Mouse (Mus musculus) layer of hippocampus, adult 9-10 months (tissue): ENCODE results near the gene Zfp853.

Source experiments
- DNase-seq: peaks from one replicate; pipeline ENCODE4 v3.0.0; 2022; ENCODE audit warnings: low spot score

Zfp853 gene

DNA sequence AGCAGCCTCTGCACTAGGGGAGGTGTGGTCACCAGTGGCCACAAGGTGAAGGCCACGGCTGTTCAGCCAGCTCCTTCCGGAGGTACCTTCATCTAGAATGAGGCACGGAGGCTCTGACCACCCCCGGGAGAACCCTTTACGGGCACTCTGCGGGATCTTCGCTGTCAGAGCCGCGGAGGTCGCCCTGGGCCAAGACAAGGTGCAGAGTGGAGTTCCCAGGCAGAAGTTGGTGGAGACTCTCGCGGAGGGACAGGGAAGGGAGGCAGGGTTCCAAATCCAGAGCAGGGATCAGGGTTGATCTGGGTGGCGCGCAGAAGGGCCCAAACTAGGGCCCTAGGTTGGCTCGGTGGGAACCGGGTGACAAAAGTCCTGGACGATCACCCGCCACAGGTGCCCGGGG, 544 bp downstream of the Zfp853 start:
- DNase-seq = no peak

- no peak for DNase-seq
Observed at GRCm38 (mm10) chr5:143289299-143289698, 4.1 kb downstream of the Zfp853 start.

DNA sequence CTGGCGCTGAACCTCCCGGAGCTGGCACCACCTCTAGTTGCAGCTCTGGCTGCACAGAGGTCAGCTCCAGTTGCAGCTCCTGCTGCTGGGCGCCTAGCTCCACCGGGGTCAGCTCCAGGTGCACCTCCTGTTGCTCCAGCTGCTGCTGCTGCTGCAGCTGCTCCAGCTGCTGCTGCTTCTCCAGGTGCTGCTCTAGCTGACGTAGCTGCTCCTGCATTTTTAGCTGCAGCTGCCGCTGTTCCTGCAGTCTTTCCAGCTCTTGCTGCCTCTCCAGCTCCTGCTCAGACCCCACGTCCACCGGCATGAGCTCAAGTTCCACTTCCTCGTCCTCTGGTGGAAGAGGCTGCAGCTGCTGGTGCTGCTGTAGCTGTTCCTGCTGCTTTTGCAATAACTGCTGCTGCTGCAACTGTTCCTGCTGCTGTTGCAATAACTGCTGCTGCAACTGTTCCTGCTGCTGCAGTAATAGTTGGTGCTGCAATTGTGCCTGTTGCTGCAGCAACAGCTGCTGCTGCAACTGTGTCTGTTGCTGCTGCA, 5.0 kb downstream of the Zfp853 start:
- no peak for DNase-seq

DNA sequence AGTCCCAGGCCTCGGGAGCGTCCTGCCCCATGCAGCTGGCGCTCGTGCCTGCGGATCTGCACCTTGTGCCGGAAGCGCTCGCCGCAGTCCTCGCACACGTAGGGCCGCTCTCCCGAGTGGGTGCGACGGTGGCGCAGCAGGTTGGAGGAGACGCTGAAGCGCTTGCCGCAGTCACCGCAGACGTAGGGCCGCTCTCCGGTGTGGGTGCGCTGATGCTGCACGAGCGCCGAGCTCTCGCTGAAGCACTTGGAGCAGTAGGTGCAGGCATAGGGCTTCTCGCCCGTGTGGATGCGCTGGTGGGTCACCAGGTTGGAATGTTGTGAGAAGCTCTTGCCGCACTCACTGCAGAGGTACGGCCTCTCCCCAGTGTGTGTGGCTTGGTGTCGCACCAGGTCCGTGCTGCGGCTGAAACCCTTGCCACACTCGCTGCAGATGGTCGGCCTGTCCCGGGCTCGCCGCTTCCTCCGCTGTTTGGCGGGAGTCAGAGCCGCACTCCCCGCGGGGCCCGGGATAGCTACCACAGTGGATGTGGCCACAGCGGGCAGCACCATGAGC, 5.6 kb downstream of the Zfp853 start:
- no peak for DNase-seq

GRCm38 (mm10) chr5:143284762-143285161, 8.7 kb downstream of the Zfp853 start:
- no peak for DNase-seq

DNA sequence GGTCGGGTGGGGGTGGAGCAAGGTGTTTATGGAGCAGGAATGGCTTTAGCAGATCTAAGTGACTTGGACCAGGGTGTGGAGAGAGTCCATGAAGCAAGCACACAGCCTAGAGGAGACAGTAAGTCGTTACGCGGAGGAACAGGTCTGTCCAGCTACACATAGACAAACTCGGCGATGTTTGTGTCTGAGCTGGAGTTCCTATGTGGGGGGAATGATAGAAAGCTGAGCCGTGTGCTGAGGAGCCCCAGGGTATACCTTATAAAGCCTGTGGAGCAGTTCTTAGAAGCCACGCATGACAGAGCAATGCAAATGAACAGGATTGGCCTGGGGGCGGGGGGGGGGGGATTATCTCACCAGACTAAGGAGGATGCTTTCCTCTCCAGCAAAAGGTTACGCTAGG, 14.2 kb downstream of the Zfp853 start:
- no peak for DNase-seq

DNA sequence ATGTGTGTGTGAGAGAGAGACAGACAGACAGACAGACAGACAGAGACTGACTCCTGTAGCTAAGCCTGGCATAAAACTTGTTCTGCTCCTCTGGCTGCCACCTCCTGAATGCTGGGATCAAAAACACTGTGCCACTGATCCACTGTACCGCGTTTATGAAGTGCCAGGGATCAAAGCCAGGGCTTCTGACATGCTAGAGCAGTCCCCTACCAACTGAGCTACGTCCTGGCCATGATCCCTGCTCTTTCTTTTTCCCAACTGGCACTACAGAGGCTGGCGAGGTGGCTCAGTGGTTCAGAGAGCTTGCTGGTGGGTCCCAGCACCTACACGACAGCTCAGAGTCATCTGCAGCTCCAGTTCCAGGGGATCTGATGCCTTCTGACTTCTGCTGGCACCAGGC, 17.7 kb downstream of the Zfp853 start:
- no peak for DNase-seq

DNA sequence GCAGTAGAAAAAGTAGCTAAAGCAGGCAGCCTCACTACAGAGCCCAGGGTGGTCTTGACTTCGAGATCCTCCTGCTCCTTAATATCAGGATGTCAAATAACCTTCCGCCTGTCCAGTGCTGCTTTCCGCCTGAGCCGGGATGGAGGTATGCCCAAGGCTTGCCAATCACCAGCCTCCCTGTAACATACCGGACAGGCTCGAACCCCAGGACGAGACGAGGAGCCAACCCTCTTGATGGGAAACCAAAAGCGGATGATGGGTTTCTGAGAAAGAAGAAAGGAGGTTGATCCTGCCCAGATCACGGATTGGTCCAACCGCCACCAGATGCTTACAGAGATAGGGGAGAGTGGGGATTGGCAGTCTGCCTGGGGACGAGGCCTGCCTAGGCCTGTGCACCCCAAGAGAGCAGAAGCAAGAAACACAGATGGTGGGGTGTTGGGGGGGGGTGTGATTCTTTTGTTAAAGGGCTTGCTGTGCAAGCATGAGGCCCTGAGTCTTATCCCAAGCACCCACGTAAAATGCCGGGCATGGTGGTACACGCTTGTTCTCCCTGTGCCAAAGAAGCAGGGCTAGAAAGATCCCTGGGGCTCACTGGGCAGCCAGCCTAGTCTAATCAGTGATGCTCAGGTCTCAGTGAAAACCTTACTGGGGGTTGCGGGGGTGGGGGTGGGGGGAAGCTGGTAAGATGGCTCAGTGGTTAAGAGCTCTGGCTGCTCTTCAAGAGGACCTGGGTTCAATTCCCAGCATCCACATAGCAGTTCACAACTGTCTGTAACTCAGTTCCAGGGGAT, 20.7 kb downstream of the Zfp853 start:
- DNase-seq = no peak

DNA sequence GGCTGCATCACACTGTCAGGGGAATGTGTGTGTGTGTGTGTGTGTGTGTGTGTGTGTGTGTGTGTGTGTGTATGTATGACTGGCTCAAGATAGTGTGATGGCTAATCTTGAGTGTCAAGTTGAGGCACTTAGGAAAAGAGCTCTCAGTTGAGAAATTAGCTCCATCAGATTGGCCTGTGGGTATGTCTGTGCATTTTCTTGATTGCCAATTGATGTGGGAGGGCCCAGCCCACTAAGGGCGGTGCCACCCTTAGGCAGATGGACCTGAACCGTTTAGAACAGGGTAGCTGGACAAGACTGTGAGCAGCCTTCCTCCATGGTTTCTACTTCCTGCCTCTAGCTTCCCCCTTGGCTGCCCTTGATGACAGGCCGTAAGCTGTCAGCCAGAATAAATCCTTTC, 21.3 kb downstream of the Zfp853 start:
- no peak for DNase-seq

DNA sequence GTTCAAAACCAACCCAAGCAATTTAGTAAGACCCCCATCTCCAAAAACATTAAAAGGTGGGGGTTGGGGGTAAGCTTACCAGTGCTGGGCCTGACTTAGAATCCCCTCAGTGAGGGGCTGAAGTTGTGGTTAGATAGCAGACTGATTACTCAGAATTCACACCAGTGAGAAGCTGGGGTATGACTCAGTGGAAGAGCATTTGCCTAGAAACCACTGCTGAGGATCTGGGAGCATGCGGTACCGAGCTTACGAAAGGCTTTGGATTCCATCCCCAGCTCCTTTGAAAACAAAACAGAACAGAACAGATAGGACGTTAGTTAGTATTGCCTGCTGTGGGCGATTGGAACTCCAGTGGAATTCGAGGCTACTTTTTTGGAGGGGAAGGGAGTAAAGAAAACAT, 21.8 kb downstream of the Zfp853 start:
- DNase-seq = no peak

- no peak for DNase-seq
Observed at GRCm38 (mm10) chr5:143270151-143270519, 23.3 kb downstream of the Zfp853 start.

GRCm38 (mm10) chr5:143269363-143270150, 23.9 kb downstream of the Zfp853 start, which contains the start of gene Zfp316:
Gene Zfp316, minus strand, starts transcription at chr5:143270022.
- DNase-seq = no peak

DNA sequence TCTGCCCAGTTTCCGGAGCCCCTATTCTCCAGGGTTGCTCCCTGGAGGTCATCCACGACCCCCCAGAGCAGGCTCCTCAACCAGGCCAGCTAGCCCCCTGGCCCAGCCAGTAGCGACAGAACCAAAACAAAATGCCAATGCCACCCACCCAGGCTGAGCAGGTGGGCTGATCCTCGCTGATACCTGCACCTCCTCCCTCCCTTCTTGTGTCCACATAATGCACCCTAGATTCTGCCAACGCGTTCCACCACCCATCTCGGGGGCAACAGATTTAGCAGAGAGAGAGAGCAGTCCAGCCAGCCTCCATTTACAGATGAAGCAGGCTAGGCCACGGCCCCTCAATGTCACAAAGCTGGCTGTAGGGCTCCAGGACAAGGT, 24.4 kb downstream of the Zfp853 start:
- DNase-seq = no peak

DNA sequence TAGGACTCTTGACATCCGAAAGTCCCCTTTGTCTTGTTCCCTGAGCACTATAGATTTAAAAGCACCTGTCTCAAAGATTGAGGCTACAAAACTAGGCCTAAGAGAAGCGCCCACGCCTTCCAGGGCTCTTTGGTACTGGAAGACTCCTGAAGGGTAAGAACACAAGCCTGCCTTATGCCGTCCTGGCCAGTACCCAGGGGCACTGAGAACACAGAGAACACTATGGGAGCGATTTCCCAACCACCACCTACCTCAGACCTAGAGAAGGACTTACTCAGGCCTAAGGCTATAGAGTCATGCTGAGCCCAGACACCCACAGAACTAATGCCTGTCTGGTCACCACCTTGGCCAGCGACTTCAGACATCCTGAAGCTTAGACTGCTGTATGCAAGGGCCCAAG, 26.6 kb downstream of the Zfp853 start:
- DNase-seq = no peak

DNA sequence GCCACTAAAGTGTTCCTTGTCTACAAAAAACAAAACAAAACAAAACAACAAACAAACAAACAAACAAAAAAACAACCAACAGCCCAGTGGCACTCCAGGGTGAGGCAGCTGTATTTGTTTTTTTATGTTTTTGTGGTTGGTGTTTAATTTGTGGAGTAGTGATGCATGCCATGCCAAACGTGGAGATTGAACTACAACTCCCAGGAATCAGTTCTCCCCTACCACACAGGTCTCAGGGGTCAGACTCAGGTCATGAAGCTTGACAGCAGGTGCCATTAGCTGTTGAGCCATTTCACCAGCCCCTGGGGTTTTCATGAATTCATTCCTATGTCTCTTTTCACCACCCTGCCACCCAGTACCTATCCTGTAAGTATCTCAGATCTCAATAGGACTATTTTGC, 28.0 kb downstream of the Zfp853 start:
- DNase-seq = no peak

DNA sequence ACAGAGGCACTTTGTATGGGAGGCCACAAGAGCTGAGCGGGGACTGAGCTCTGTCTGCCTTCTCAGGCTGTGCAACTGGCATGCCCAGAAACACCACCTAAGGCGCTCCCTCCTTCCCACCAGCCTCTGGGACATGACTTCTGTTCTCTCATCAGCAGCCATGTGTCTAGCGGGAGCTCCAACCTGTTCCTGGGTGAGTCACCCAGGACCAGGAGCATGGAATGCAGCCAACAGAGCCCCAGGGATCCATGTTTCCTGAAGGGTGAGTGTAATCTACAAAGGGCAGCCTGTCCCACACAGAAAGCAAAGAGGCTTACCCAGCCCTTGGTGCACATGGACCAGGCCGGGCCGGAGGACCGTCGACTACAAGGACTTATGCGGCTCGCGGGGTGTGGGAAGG, 28.7 kb downstream of the Zfp853 start:
- no peak for DNase-seq

GRCm38 (mm10) chr5:143261636-143262035, 31.8 kb downstream of the Zfp853 start:
- DNase-seq = no peak

DNA sequence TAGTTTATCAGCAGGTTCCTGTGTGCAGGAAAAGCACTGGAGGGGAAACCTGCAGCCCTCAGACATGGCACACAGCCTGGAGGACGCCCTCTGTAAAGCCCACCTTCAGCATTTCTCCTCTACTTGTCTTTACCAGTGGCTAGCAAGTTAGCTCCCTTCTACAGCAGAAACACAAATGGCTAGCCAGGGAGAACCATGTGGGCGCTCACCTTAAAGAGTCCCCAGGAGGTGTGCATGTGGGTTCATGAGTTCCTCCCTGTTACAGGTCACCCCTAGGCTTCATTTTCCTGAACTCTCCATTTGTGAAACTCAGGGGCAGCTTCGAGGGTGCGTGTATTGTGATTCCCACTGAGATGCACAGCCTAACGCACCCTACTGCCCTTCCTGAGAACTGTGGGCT, 37.6 kb downstream of the Zfp853 start:
- no peak for DNase-seq

- DNase-seq = no peak
Observed at GRCm38 (mm10) chr5:143255131-143255519, 38.3 kb downstream of the Zfp853 start.

DNA sequence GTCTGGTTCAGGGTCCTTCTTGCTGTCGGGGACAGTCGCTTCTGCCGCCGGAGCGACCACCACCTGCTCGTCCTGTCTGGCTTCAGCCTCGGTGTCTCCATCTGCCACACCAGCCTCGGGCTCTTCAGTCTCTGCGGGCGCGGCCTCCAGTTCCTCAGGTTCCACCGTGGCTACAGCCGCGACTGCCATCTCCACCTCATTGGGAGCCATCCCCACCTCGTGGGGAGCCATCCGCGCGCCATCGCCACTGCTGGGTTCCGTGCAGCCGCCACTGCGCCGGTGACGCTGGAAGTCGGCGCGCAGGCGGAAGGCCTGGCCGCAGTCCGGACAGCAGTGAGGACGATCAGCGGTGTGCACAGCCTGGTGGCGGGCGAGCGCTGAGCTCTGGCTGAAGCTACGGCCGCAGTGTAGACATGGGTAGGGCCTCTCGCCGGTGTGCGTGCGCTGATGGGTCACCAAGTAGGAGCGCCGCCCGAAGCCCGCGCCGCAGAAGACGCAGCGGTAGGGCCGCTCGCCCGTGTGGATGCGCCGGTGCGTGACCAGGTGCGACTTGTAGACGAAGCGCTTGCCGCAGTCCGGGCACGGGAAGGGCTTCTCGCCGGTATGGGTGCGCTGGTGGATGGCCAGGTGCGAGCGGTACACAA, 38.8 kb downstream of the Zfp853 start:
- no peak for DNase-seq

GRCm38 (mm10) chr5:143253881-143254486, 39.4 kb downstream of the Zfp853 start:
- no peak for DNase-seq
